Mouse (Mus musculus) liver (tissue): ENCODE results near the gene Arhgef7.
"Not testable (repeated sequence)": the region's sequence is repeated elsewhere in the genome, so short reads cannot be mapped to it uniquely, and the experiment has no call there.

Source experiments
- DNase-seq: peaks from one replicate; pipeline ENCODE4 v3.0.0-alpha.2; 2020; ENCODE audit warnings: mixed read lengths

Gene Arhgef7

DNA sequence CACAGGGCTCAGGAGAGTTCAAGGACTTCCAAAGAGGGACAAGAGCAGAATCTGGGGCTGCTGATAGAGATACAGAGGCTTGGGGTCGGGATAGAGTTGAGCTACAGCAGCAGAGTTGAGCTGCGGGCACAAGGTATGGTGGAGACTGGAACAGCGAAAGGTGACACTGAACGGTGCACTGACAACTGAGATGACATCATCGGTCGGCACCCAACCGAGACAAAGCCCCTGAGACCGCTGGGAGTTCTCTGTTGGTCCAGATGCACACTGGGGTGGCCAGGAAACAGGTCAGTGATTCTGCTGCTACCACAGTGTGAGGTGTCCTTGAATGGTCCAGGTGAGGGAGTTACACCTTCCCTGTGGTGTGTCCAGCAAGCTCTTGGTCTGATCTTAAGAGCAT is 115.2 kb downstream of the Arhgef7 start:
- DNase-seq, result no peak

GRCm38 (mm10) chr8:11843677-11844315 is 116.3 kb downstream of the Arhgef7 start:
- no peak for DNase-seq

DNA sequence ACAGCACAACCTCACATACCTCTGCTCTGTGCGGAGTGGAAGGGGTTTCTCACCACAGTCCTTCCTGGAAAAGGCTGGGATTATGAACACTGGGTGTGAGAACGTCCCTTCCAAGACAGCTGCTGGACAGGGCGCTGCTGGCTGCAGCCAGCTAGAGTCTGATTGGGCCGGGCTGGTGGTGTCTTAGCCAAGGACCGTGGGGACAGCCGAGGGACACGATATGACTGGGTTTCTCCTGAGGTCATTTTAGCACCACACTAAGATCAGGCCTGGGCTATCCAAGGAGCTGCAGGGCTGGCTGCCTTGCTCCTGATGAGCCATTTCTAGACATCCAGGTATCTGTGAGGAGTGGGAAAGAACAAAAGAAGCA is 116.8 kb downstream of the Arhgef7 start:
- DNase-seq, result no peak

DNA sequence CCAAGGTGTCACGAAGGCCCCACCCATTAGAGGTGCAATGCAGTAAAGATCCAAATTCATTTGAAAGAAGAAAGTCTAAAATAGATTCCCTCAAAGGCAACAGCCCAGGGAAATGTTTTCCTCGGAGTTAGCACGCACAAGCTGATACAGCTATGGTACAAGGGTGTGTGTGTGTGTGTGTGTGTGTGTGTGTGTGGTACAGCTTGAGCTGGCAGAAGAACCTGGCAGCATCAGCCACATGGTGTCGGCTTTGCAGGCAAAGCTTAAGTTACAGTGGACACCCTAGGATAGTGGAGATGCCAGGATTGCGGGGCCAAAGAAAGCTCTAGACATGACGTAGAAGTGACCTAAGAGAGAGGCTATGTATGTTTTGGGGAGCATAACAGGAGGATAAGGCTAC is 119.3 kb downstream of the Arhgef7 start:
- no peak for DNase-seq

GRCm38 (mm10) chr8:11867832-11868231 is 140.3 kb downstream of the Arhgef7 start:
- DNase-seq, result no peak

GRCm38 (mm10) chr8:11874227-11874626 is 146.7 kb downstream of the Arhgef7 start:
- DNase-seq, result not testable (repeated sequence)

DNA sequence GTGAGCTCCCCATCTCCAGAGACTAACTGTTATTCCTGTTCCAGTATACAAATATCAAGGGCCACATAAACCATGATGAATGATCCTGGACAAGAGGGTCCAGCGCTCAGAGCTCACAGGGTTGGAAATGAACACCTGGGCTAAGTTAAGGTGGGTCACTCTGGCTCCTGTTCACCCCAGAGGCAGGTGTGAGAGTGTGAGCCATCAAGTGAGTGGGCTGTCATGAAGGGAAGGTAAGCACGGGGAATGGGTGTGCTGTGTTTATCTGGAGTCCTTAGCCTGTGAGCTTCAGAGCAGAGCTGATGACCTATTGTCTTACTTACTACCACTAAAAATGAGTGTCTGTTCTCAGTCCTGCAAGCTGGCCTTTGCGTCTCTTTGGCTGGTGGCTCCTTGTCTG is 157.1 kb downstream of the Arhgef7 start:
- DNase-seq, result no peak
